Mouse (Mus musculus) retina, embryonic 14.5 days (tissue): ENCODE measurements around the gene Lin7b.
A peak's percentile ranks its signal among the peaks of the same experiment; 100 is the strongest.
"Not testable (repeated sequence)": the region's sequence is repeated elsewhere in the genome, so short reads cannot be mapped to it uniquely, and the experiment has no call there.

Experiments
- DNase-seq: peaks from one replicate; pipeline ENCODE4 v3.0.0-alpha.2; 2015; ENCODE audit warnings: low spot score

Gene Lin7b

GRCm38 (mm10) chr7:45370475-45371311, at the start of gene Lin7b:
Gene Lin7b, minus strand, starts transcription at chr7:45370583.
- peak; percentile 89 for DNase-seq

DNA sequence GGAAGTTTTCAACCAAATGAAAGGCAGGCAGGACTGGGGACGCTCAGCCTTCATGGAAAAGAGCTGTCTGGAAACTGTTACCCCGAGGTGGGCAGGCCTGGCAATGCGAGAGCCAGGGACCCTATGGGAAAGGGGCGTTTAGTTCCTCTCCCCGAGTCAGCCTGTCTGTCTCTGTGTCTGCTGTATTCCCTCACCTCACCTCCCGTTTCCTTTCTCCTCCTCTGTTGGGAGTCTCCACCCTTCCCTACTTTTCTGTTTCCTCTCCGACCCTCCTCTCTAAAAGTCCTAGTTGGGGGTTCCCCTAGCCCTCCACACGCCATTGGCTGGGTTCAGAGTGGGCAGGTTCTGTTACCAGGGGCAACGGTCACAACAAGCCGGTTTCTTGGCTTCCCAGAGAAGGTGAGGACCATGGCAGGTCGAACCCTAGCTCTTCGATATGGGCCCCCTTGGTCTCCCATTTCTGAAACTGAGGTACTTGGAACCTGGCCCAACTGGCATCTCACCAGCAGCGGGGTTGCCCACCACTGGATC, 47.6 kb upstream of the Lin7b start:
- no peak for DNase-seq

- DNase-seq, result no peak
Measured at GRCm38 (mm10) chr7:45415636-45416035, 45.3 kb upstream of the Lin7b start.

DNA sequence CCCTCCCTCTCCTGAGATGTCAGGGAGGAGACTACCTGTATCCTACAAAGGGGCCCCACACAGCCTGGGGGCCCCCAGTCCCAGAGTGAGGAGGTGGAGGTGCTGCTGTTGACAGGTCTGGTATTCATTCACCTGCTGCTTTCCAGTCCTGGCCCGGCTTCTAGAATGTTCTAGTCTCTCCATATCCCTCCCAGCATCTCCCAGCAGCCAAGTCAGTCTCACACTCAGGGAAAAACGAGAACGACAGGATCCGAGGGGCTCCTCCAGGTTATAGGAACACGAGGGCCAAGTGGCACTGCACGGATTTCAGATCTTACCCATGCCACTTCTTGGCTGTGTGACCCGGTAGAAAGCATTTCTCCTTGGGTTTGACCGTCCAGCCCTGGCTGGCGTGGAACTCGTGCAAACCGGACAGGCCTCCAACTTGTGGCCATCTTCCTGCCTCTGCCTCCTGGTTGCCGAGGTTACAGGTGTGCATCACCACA, 44.4 kb upstream of the Lin7b start:
- DNase-seq, result no peak

- no peak for DNase-seq
Measured at GRCm38 (mm10) chr7:45413864-45414739, 43.7 kb upstream of the Lin7b start.

DNA sequence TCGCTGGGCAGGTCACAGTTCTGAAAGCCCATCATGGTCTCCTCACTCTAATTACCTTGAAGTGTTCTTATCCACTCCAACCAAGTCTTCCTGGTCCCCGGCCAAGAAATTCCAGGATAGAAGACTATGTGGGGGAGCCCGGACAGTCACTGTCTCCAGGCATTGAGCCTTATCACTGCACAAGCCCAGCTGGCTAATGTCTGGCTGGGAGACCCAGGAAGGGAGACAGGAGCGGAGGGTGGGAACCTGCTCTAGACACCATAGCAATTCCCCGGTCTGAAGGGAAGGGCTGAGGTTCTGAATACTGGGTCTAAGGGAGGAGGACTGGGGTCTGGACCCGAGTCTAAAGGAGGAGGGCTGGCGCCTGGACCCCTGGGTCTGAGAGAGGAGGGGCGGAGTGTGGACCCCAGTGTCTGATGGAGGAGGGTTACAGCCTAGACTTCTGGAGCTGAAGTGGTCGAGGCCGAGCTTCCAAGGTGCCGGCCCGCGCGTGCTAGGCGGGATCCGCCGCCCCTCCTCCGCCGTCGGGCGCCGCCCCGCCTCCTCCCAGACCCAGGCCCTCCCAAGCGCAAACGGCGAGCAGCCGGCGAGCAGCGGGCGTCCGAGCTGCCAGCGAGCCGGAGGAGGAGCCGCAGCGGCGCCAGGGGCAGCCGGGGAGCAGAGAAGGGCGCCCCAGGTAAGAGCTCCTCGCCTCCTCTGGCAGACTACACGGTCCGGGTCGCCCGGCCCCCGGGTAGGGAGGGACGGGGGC, 42.9 kb upstream of the Lin7b start, which contains the start of gene Ntf5:
TSS of gene Ntf5 (plus strand) at position 583 of the 751 bp plus-strand sequence.
- peak; percentile 53 for DNase-seq

GRCm38 (mm10) chr7:45412421-45412820, 42.0 kb upstream of the Lin7b start:
- DNase-seq, result no peak

- DNase-seq, result no peak
Measured at GRCm38 (mm10) chr7:45409497-45410163, 39.2 kb upstream of the Lin7b start.

DNA sequence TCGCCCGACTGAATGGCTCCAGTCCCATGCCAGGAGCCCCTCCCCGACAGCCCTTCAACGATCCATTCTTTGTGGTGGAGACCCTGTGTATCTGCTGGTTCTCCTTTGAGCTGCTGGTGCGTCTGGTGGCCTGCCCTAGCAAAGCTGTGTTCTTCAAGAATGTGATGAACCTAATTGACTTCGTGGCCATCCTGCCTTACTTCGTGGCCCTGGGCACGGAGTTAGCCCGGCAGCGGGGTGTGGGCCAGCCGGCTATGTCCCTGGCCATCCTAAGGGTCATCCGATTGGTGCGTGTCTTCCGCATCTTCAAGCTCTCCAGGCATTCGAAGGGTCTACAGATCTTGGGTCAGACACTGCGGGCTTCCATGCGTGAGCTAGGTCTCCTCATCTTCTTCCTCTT, 38.6 kb upstream of the Lin7b start:
- DNase-seq, result no peak

DNA sequence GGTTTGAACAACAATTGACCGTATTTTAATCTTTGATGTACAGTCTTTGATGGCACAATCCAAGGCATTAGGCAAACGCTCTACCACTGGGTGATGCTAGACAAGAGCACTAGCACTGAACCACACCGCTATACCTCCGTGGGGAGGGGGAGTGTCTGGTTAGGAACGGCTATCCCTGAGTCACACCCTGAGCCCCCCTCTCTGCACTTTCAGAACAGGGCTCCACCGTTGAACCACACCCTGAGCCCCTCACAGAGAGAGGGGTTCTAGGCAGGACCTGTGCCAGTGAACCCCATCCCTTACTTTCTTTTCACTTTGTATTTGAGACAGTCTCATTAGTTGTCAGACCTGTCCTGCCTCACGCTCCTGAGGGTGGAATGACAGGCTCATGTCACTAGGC, 38.0 kb upstream of the Lin7b start:
- DNase-seq, result no peak

DNA sequence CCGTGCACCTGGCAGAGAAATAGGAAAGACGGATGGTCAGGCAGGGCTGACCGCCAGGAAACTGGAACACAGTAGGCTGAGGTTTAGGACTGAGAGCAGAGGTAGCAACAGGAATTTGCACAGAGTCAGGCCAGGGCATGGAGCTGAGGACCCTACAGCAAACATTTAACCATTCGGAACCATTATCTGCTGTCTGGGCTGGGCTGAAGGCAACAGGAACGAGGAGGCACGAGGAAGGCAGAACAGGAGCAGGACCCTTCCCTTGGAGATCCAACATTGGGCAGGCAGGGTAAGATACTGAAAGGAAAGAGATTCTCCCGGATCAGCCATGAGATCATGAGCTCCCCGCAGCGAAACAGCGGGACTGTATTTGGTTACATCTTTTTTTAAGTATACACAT, 37.5 kb upstream of the Lin7b start:
- DNase-seq, result no peak

DNA sequence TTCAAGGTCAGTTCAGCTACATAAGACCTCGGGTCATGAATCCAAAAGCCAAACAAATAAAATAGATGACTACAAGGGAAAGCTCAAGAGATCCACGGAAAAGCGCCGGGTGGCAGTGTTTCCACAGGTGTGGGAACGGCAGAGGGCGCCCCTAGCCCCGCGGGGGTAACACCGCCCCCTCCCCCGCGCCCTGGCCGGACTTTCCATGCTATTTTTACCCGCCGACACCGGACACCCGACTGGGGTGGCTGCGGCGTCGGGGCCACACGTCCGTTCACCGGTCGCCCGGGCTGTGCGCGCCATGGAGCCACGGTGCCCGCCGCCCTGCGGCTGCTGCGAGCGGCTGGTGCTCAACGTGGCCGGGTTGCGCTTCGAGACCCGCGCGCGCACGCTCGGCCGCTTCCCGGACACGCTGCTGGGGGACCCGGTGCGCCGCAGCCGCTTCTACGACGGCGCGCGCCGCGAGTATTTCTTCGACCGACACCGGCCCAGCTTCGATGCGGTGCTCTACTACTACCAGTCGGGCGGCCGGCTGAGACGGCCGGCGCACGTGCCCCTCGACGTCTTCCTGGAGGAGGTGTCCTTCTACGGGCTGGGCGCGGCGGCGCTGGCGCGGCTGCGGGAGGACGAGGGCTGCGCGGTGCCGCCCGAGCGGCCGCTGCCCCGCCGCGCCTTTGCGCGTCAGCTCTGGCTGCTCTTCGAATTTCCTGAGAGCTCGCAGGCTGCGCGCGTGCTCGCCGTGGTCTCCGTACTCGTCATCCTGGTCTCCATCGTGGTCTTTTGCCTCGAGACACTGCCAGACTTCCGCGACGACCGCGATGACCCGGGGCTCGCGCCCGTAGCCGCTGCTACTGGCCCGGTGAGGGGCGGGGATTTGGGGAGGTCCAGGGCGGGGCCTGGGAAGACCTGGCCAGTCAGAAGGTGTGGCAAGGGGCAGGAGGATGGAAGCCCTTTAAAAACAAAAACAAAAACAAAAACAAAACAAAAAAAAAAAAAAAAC, 36.1 kb upstream of the Lin7b start:
- DNase-seq, result no peak

- peak; percentile 72 for DNase-seq
Measured at GRCm38 (mm10) chr7:45405091-45406075, 35.0 kb upstream of the Lin7b start, which contains the start of gene Kcna7. Gene Kcna7, plus strand, starts transcription at chr7:45405653.

DNA sequence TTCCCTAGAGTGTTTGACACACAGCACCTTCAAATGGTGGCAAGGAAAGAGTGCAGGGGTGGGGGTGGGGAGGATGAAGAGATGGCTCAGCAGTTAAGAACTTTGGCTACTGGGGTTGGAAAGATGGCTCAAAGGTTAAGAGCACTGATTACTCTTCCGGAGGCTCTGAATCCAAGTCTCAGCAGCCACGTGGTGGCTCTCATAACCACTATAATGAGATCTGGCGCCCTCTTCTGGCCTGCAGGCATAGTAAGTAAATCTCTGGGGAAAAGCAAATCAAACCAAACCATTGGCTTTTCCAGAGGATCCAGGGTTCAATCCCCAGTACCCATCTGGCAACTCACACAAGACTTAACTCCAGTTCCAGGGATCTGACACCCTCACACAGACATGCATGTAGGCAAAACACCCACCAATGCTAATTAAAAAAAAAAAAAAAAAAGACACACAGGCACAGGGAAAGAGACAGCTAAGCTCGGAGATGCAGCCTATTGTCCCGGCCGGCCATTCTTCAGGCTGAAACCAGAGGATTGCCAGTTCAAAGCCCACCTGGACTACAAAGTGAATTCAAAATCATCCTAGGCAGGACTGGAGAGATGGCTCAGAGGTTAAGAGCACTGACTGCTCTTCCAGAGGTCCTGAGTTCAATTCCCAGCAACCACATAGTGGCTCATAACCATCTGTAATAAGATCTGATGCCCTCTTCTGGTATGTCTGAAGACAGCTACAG, 33.3 kb upstream of the Lin7b start:
- peak; percentile 80 for DNase-seq

- DNase-seq, result no peak
Measured at GRCm38 (mm10) chr7:45401521-45402085, 31.2 kb upstream of the Lin7b start.

GRCm38 (mm10) chr7:45396787-45397186, 26.4 kb upstream of the Lin7b start:
- no peak for DNase-seq

DNA sequence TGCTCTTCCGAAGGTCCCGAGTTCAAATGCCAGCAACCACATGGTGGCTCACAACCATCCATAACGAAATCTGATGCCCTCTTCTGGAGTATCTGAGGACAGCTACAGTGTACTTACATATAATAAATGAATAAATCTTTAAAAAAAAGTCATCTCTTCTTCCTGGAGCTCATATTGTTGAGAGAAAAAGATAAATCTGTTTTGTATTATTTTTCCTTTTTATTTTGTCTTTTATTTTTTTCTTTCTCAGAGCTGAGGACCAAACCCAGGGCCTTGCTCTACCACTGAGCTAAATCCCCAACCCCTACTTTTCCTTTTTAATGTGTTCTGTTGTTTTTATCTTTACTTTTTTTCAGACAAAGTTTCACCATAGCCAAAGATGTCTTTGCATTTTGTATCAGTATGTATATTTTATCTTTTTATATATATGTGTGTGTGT, 26.0 kb upstream of the Lin7b start:
- DNase-seq, result not testable (repeated sequence)
